Mouse (Mus musculus): Measurements from ENCODE around the gene Abcg4.
A peak's percentile ranks its signal among the peaks of the same experiment; 100 is the strongest.

Gene Abcg4

GRCm38 (mm10) chr9:44286256-44286850, 2.1 kb downstream of the Abcg4 start:
- no peak for DNase-seq (ENCODE audit: low spot score in 2 of 2)

GRCm38 (mm10) chr9:44283183-44283582, 5.2 kb downstream of the Abcg4 start:
- no peak for DNase-seq (ENCODE audit: low spot score in 2 of 2)

- DNase-seq (ENCODE audit: low spot score in 2 of 2) = no peak
Observed at GRCm38 (mm10) chr9:44269973-44270372, 18.4 kb downstream of the Abcg4 start.

GRCm38 (mm10) chr9:44269077-44269476, 19.3 kb downstream of the Abcg4 start:
- DNase-seq (ENCODE audit: low spot score in 2 of 2) = no peak

- DNase-seq (ENCODE audit: low spot score in 2 of 2) = no peak
Observed at GRCm38 (mm10) chr9:44268432-44268831, 20.0 kb downstream of the Abcg4 start, which contains the start of gene Nlrx1. Gene Nlrx1 (minus strand): TSS chr9:44268599.

- peak; percentile 77 to 86 for DNase-seq (ENCODE audit: low spot score in 2 of 2)
Observed at GRCm38 (mm10) chr9:44268027-44268360, 20.4 kb downstream of the Abcg4 start.

GRCm38 (mm10) chr9:44267319-44268026, 20.9 kb downstream of the Abcg4 start:
- no peak for DNase-seq (ENCODE audit: low spot score in 2 of 2)

GRCm38 (mm10) chr9:44266478-44267226, 21.8 kb downstream of the Abcg4 start:
- no peak for DNase-seq (ENCODE audit: low spot score in 2 of 2)

GRCm38 (mm10) chr9:44261388-44261787, 27.0 kb downstream of the Abcg4 start:
- no peak for DNase-seq (ENCODE audit: low spot score in 2 of 2)

- DNase-seq (ENCODE audit: low spot score in 2 of 2) = no peak
Observed at GRCm38 (mm10) chr9:44259014-44259413, 29.4 kb downstream of the Abcg4 start.

GRCm38 (mm10) chr9:44256213-44256612, 32.2 kb downstream of the Abcg4 start:
- no peak for DNase-seq (ENCODE audit: low spot score in 2 of 2)

- DNase-seq (ENCODE audit: low spot score in 2 of 2) = peak in 1 of 2 experiments; percentile 19
Observed at GRCm38 (mm10) chr9:44255136-44255521, 33.3 kb downstream of the Abcg4 start.

GRCm38 (mm10) chr9:44254508-44255135, 33.8 kb downstream of the Abcg4 start:
- no peak for DNase-seq (ENCODE audit: low spot score in 2 of 2)

- DNase-seq (ENCODE audit: low spot score in 2 of 2) = no peak
Observed at GRCm38 (mm10) chr9:44253441-44253840, 35.0 kb downstream of the Abcg4 start.

GRCm38 (mm10) chr9:44251314-44251713, 37.1 kb downstream of the Abcg4 start, which contains the start of gene Pdzd3:
Gene Pdzd3 (minus strand): TSS chr9:44251471.
- no peak for DNase-seq (ENCODE audit: low spot score in 2 of 2)

GRCm38 (mm10) chr9:44250445-44250844, 38.0 kb downstream of the Abcg4 start:
- DNase-seq (ENCODE audit: low spot score in 2 of 2) = no peak

GRCm38 (mm10) chr9:44249181-44250146, 39.0 kb downstream of the Abcg4 start:
- peak in 1 of 2 experiments; percentile 44 for DNase-seq (ENCODE audit: low spot score in 2 of 2)

- DNase-seq (ENCODE audit: low spot score in 2 of 2) = no peak
Observed at GRCm38 (mm10) chr9:44247907-44248306, 40.5 kb downstream of the Abcg4 start.

GRCm38 (mm10) chr9:44243621-44244020, 44.8 kb downstream of the Abcg4 start:
- DNase-seq (ENCODE audit: low spot score in 2 of 2) = no peak

- no peak for DNase-seq (ENCODE audit: low spot score in 2 of 2)
Observed at GRCm38 (mm10) chr9:44241418-44241817, 47.0 kb downstream of the Abcg4 start.

GRCm38 (mm10) chr9:44240911-44241310, 47.5 kb downstream of the Abcg4 start:
- DNase-seq (ENCODE audit: low spot score in 2 of 2) = no peak

Data from cerebellum, postnatal 4 days (tissue).